Comparison of ENCODE assay signal across 21 mouse cellular contexts in genomic region chr1:40339346-40339745, GRCm38 (mm10).
"Had no signal": no experiment of that assay in that cellular context is flagged by ENCODE, and none has a peak within 500 bp of the region (broad histone marks: within the 10 kb centered on the region; RNA-seq: fewer than 3 reads in every experiment).

No protein-coding gene starts in this region.

- H3K36me3 ChIP-seq: heart, embryonic 10.5 days; heart, embryonic 12.5 days; hindbrain, embryonic 13.5 days; hindbrain, embryonic 15.5 days; kidney, embryonic 15.5 days; limb, embryonic 13.5 days; limb, embryonic 15.5 days; liver, embryonic 12.5 days had no signal

- DNase-seq: gastrocnemius, adult 2 months; gastrocnemius, postnatal 10 days; gastrocnemius, postnatal 25 days; heart, adult 18-20 months; heart, postnatal 14 days; heart, postnatal 36 days; kidney, adult 11 months; kidney, adult 2 months; kidney, adult 9 months; kidney, postnatal 14 days; kidney, postnatal 36 days; left cerebral cortex, postnatal 4 days had no signal

- H3K27me3 ChIP-seq: heart, embryonic 12.5 days; hindbrain, embryonic 13.5 days; hindbrain, embryonic 15.5 days; kidney, embryonic 15.5 days; limb, embryonic 13.5 days; limb, embryonic 15.5 days; liver, embryonic 12.5 days had no signal

- H3K4me3 ChIP-seq: gastrocnemius, adult 2 months; heart, embryonic 10.5 days; heart, embryonic 12.5 days; hindbrain, embryonic 13.5 days; hindbrain, embryonic 15.5 days; kidney, embryonic 15.5 days; left cerebral cortex, adult 2 months; limb, embryonic 13.5 days; limb, embryonic 15.5 days; liver, embryonic 12.5 days had no signal

- H3K4me2 ChIP-seq: heart, embryonic 12.5 days; hindbrain, embryonic 13.5 days; hindbrain, embryonic 15.5 days; kidney, embryonic 15.5 days; limb, embryonic 13.5 days; limb, embryonic 15.5 days; liver, embryonic 12.5 days had no signal
